Mouse (Mus musculus) G1E (cell line): ENCODE data around the gene Arhgap10.

Experiments used
- CTCF ChIP-seq: IDR thresholded peaks from 2 replicates; pipeline ENCODE4 v1.5.1; 2012; ENCODE audit warnings: low read depth, low read length, inconsistent platforms, mixed read lengths
- GATA1 ChIP-seq: IDR thresholded peaks from 2 replicates; pipeline ENCODE4 v1.6.1; 2012; ENCODE audit warnings: borderline replicate concordance, low read length, inconsistent platforms, mixed read lengths
- POLR2AphosphoS5 ChIP-seq: IDR thresholded peaks from 2 replicates; pipeline ENCODE4 v1.6.1; 2012; ENCODE audit warnings: low read depth, low read length, inconsistent platforms; ENCODE audit not compliant: insufficient replicate concordance
- TAL1 ChIP-seq: conservative IDR thresholded peaks from 2 replicates; pipeline ENCODE4 v1.6.1; 2012; ENCODE audit warnings: low read depth, low read length, inconsistent platforms, mixed read lengths

- no peak for TF ChIP-seq GATA1
- no peak for TF ChIP-seq CTCF
- no peak for TF ChIP-seq POLR2AphosphoS5
- TF ChIP-seq TAL1: no peak
Measured at GRCm38 (mm10) chr8:77329783-77330182, 188.0 kb downstream of the Arhgap10 start.
